Mouse (Mus musculus) forebrain, postnatal 0 days (tissue): ENCODE results near the gene Maml2. TPM values are rescaled to one million over a fixed set of nuclear protein-coding genes. Genes with fewer than 3 reads are reported as not detected.
A peak's percentile ranks its signal among the peaks of the same experiment; 100 is the strongest.
"Not testable (repeated sequence)": the region's sequence is repeated elsewhere in the genome, so short reads cannot be mapped to it uniquely, and the experiment has no call there.

ENCODE experiments used
- ATAC-seq: fragments of 200-750 bp; cut with Nextera tagmentation; 2 replicates; pipeline ENCODE4 v1.8.0; 2017; ENCODE audit warnings: mild to moderate bottlenecking, moderate library complexity
- DNase-seq: peaks from one replicate; pipeline ENCODE4 v3.0.0-alpha.2; 2015
- H3K27ac ChIP-seq: fragments of 300-500 bp; sonication (generic); 2 replicates; pipeline ENCODE4 v1.5.1; 2014; ENCODE audit warnings: low read depth, mild to moderate bottlenecking, antibody characterized with exemption, low read length, moderate library complexity, mixed read lengths
- H3K27me3 ChIP-seq: fragments of 300-500 bp; sonication (generic); 2 replicates; pipeline ENCODE4 v1.6.1; 2014; ENCODE audit warnings: mild to moderate bottlenecking, low read length, mixed read lengths; ENCODE audit not compliant: insufficient read depth
- H3K36me3 ChIP-seq: fragments of 300-500 bp; sonication (generic); 2 replicates; pipeline ENCODE4 v1.6.1; 2014; ENCODE audit warnings: mild to moderate bottlenecking, moderate library complexity; ENCODE audit not compliant: insufficient read depth
- H3K4me1 ChIP-seq: fragments of 300-500 bp; sonication (generic); 2 replicates; pipeline ENCODE4 v1.6.1; 2014; ENCODE audit warnings: antibody characterized with exemption; ENCODE audit not compliant: insufficient read depth
- H3K4me2 ChIP-seq: fragments of 300-500 bp; sonication (generic); 2 replicates; pipeline ENCODE4 v1.6.1; 2014; ENCODE audit warnings: low read depth, mild to moderate bottlenecking, moderate library complexity
- H3K4me3 ChIP-seq: fragments of 300-500 bp; sonication (generic); 2 replicates; pipeline ENCODE4 v1.5.1; 2014; ENCODE audit warnings: low read depth, low read length, mixed read lengths
- H3K9ac ChIP-seq: fragments of 300-500 bp; sonication (generic); 2 replicates; pipeline ENCODE4 v1.6.1; 2014; ENCODE audit warnings: mild to moderate bottlenecking
- H3K9me3 ChIP-seq: fragments of 300-500 bp; sonication (generic); 2 replicates; pipeline ENCODE4 v1.6.1; 2016; ENCODE audit warnings: low read length
- CTCF ChIP-seq: sonication (generic); IDR thresholded peaks from 2 replicates; pipeline ENCODE4 v1.5.1; 2016; ENCODE audit warnings: antibody characterized with exemption, control low read depth, low read depth
- WGBS: fragments of 180-500 bp; shearing (Covaris S2); extraction: QIAGEN DNeasy Blood & Tissue Kit; methylation state at CpG from one replicate; pipeline ENCODE4 v1.1.7; 2014; 5-methylcytosine and 5-hydroxymethylcytosine counted together
- polyA plus RNA-seq: library from polyadenylated mRNA; unstranded; fragments of >200 nt; fragmentation: Nextera tagmentation; extraction: Ambion mirVana; gene quantifications from 2 replicates; pipeline ENCODE4 v1.2.1, GENCODE M21; 2015
- total RNA-seq: library from RNA; depleted of rRNA; stranded (reverse); fragments of >200 nt; gene quantifications from 2 replicates; pipeline ENCODE4 v1.2.3, GENCODE M21; 2014

Maml2 gene
- total and polyA plus RNA-seq, 2 experiments from 2014 or later: 6.4 to 9.5 TPM

GRCm38 (mm10) chr9:13699061-13699780, 401.5 kb downstream of the Maml2 start:
- no peak overlapping the region for H3K4me2 ChIP-seq
- H3K9me3 ChIP-seq: no peaks in the 10 kb centered on the region
- DNase-seq (peak; percentile 26), ATAC-seq (peak; percentile 77)
- no peak overlapping the region for H3K27ac ChIP-seq
- H3K4me3 ChIP-seq: no peak overlapping the region
- no peak overlapping the region for H3K9ac ChIP-seq
- WGBS: 14% methylated on average over 14 of the region's 14 CpGs
- 0 out of 2 replicates have a peak, but pooled peaks cover 7% of the 10 kb centered on the region for H3K4me1 ChIP-seq
- no peaks in the 10 kb centered on the region for H3K27me3 ChIP-seq
- TF ChIP-seq CTCF: no peak
- no peaks in the 10 kb centered on the region; the same call in 1 of the 2 replicates for H3K36me3 ChIP-seq

DNA sequence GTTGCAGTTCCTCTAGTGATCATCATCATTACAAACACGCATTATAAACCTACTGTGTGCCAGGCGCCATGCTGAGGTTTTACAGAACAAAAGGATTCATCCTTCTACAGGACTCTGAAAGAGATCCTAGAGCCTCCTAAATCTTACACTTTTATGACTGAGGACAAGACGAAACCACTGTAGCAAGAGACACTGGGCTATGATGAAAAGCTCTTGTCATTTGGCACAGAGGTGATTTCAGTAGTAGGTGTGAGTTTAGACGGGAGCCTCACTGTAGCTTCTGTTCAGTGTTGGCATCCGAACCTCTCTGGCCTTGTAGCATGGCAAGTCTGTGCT, 402.0 kb downstream of the Maml2 start:
- WGBS: 33% methylated on average over 5 of the region's 5 CpGs

GRCm38 (mm10) chr9:13701773-13702172, 404.0 kb downstream of the Maml2 start:
- H3K36me3 ChIP-seq: no peaks in the 10 kb centered on the region; the same call in 1 of the 2 replicates
- no peak overlapping the region for H3K27ac ChIP-seq
- H3K27me3 ChIP-seq: no peaks in the 10 kb centered on the region
- H3K4me2 ChIP-seq: no peak overlapping the region
- no peak overlapping the region for H3K9ac ChIP-seq
- DNase-seq (no peak), ATAC-seq (no peak)
- 96% methylated on average over 12 of the region's 12 CpGs for WGBS
- TF ChIP-seq CTCF: no peak
- no peaks in the 10 kb centered on the region for H3K9me3 ChIP-seq
- no peak overlapping the region for H3K4me3 ChIP-seq
- 0 out of 2 replicates have a peak, but pooled peaks cover 4% of the 10 kb centered on the region for H3K4me1 ChIP-seq

More for the DNA sequence above, 402.0 kb downstream of the Maml2 start:
- no peak for DNase-seq
- no peak for TF ChIP-seq CTCF
- Histone ChIP-seq H3K4me3 (no peak overlapping the region), H3K9me3 (no peaks in the 10 kb centered on the region), H3K9ac (no peak overlapping the region), H3K4me1 (0 out of 2 replicates have a peak, but pooled peaks cover 4% of the 10 kb centered on the region), H3K4me2 (no peak overlapping the region), H3K36me3 (no peaks in the 10 kb centered on the region; the same call in 1 of the 2 replicates), H3K27ac (no peak overlapping the region), H3K27me3 (no peaks in the 10 kb centered on the region)
- no peak for ATAC-seq

DNA sequence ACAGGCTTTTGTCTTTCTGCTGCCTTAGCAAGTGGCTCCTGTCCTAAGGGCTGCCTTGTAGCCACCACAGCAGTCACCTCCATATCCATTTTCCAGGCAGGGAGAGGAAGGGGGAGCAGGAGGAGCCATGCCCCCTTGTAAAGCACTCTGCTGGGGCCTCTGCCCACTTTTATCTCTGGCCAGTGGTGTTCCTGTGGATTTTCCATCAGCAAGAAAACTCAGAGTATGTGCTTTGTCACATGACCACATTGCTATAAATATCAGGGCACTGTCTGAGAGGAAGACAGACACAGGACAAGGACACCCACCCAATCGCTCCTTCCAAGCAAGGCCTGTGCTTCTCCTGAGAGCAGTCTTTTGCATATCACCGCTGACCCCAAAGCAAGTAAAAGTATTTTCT, 405.3 kb downstream of the Maml2 start:
- no peaks in the 10 kb centered on the region for H3K9me3 ChIP-seq
- ATAC-seq (no peak), DNase-seq (no peak)
- no peak for TF ChIP-seq CTCF
- no peak overlapping the region for H3K9ac ChIP-seq
- no peak overlapping the region for H3K4me2 ChIP-seq
- H3K36me3 ChIP-seq: no peaks in the 10 kb centered on the region; the same call in 1 of the 2 replicates
- no peaks in the 10 kb centered on the region for H3K27me3 ChIP-seq
- no peak overlapping the region for H3K4me3 ChIP-seq
- H3K27ac ChIP-seq: no peak overlapping the region
- H3K4me1 ChIP-seq: no peaks in the 10 kb centered on the region
- 96% methylated on average over 2 of the region's 2 CpGs for WGBS

- 91% methylated on average over 4 of the region's 4 CpGs for WGBS
Measured at GRCm38 (mm10) chr9:13704917-13705316, 407.2 kb downstream of the Maml2 start.

GRCm38 (mm10) chr9:13707066-13707555, 409.4 kb downstream of the Maml2 start:
- DNase-seq (no peak), ATAC-seq (no peak)
- 41% methylated on average over 3 of the region's 3 CpGs for WGBS
- no peaks in the 10 kb centered on the region for H3K9me3 ChIP-seq
- H3K4me3 ChIP-seq: no peak overlapping the region
- H3K4me2 ChIP-seq: no peak overlapping the region
- H3K4me1 ChIP-seq: no peaks in the 10 kb centered on the region
- H3K27ac ChIP-seq: no peak overlapping the region
- TF ChIP-seq CTCF: no peak
- H3K27me3 ChIP-seq: no peaks in the 10 kb centered on the region
- H3K9ac ChIP-seq: no peak overlapping the region
- no peaks in the 10 kb centered on the region; the same call in 1 of the 2 replicates for H3K36me3 ChIP-seq

More at GRCm38 (mm10) chr9:13704917-13705316, 407.2 kb downstream of the Maml2 start:
- no peaks in the 10 kb centered on the region for H3K9me3 ChIP-seq
- H3K27ac ChIP-seq: no peak overlapping the region
- no peaks in the 10 kb centered on the region for H3K27me3 ChIP-seq
- DNase-seq (no peak), ATAC-seq (no peak)
- H3K9ac ChIP-seq: no peak overlapping the region
- no peak for TF ChIP-seq CTCF
- H3K36me3 ChIP-seq: no peaks in the 10 kb centered on the region; the same call in 1 of the 2 replicates
- no peak overlapping the region for H3K4me3 ChIP-seq
- no peaks in the 10 kb centered on the region for H3K4me1 ChIP-seq
- no peak overlapping the region for H3K4me2 ChIP-seq

DNA sequence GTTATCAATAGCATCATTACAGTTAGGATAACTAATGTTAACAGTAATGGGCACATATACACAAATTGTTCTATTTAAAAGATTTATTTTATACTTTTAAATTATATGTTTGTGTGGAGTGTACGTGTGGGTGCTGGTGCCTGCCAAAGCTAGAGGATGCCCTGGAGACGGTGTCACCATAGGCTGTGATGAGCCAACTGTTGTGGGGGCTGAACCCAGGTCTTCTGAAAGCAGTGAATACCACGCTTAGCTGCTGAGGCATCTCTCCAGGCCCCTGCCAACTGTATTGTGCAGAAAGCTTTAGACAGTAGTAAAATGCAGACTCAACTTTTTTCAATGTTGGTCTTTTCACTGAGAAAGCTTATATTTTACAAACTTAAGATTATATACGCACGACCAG, 411.7 kb downstream of the Maml2 start:
- H3K36me3 ChIP-seq: no peaks in the 10 kb centered on the region; the same call in 1 of the 2 replicates
- no peak overlapping the region for H3K9ac ChIP-seq
- H3K4me1 ChIP-seq: no peaks in the 10 kb centered on the region
- no peaks in the 10 kb centered on the region for H3K27me3 ChIP-seq
- ATAC-seq: no peak
- no peak for TF ChIP-seq CTCF
- WGBS: 72% methylated on average over 5 of the region's 5 CpGs
- DNase-seq: no peak
- H3K4me2 ChIP-seq: no peak overlapping the region
- H3K4me3 ChIP-seq: no peak overlapping the region
- no peaks in the 10 kb centered on the region for H3K9me3 ChIP-seq
- H3K27ac ChIP-seq: no peak overlapping the region

DNA sequence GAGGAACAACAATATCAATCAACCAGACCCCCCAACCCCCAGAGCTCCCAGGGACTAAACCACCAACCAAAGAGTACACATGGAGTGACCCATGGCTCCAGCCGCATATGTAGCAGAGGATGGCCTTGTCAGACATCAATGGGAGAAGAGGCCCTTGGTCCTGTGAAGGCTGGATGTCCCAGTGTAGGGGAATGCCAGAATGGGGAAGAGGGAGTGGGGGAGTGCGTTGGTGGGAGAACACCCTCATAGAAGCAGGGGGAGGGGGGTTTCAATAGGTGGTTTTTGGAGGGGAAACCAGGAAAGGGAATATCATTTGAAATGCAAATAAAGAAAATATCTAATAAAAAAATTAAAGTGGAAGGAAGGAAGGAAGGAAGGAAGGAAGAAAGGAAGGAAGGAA, 418.1 kb downstream of the Maml2 start:
- H3K9me3 ChIP-seq, H3K4me1 ChIP-seq, ATAC-seq, H3K36me3 ChIP-seq, H3K4me3 ChIP-seq, DNase-seq, H3K27me3 ChIP-seq, H3K27ac ChIP-seq, H3K4me2 ChIP-seq, H3K9ac ChIP-seq: not testable (repeated sequence)
- WGBS: 79% methylated on average over 2 of the region's 2 CpGs
